Mouse (Mus musculus): Measurements from ENCODE around the gene Rnf149.

DNA sequence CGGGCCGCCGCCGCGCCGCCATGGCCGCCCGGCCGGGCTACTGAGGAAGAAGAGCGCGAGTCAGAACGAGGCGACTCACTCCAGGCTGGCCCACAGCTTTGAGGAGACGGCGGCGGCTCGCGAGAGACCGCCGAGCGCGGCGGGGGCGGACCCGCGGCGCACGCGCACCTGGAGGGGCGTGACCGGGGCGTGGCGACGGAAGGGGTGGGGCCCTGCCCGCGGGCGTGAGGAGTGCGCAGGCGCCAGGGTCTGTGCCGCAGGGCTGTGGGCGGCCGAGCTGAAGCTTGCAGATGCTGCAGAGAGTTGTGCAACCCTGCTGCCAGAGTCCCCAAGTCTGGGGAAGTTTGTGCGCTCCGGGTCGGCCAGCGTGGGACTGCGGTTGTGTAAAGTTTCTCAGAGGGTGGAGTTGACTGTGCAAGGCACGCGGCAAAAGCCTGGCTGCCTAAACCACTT lies at the start of gene Rnf149:
- no peak for TF ChIP-seq CTCF (IDR thresholded peaks at IDR 0.05; ENCODE audit: borderline replicate concordance, insufficient read depth, low read length)
- peak; percentile 86 for TF ChIP-seq POLR2A (IDR thresholded peaks at IDR 0.05; ENCODE audit: low read depth, low read length)

Measured in embryonic fibroblast, embryonic 13.5 days (primary cell).